8 mouse cellular contexts compared by ENCODE assay signal in the genomic region with DNA sequence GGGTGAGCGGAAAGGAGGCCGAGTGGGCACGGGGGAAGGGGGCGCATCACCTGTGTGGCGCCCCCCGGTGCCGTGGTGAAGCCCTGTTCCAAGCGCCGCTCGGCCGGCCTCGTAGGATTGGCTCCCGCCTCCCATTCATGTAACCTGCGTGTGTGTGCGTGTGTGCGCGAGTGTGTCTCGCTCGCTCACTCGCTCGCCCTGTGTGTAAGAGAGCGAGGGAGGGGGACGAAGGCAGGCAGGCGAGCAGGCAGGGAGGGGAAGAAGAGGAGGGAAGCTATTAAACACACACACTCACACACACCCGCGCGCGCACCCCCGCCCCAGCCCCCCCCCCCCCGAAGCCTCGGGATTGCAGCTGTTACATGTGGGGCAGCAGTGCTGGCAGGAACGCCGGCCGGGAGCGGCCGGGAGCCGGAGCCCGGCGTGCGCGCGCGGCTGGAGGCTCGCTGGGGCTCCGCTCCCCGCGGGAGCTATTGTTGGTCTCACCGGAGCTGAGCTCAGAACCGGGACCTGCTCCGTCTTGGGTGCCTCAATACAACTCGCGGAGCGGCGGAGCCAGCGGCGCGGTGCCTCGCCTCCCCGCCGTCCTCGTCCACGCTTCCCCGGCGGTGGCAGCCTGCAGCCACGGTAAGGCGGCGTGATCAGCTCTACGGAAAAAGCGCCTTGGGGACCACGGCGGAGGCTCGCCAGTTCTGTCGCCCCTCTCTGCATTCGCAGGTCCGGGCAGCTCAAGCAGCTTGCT. TPM values are rescaled to one million over a fixed set of nuclear protein-coding genes. Genes with fewer than 3 reads are reported as not detected.
A peak's percentile ranks its signal among the peaks of the same experiment; 100 is the strongest.
DNase-seq lines count a peak whose midpoint lies in the region; ATAC-seq and TF ChIP-seq lines count a peak whose summit lies in the region.

No protein-coding gene starts in this region.

- H3K4me3 ChIP-seq in ES-Bruce4 (ENCODE audit: low read depth, low read length) = peak overlapping the region; percentile 72
- peak overlapping the region; percentile 73 for H3K4me3 ChIP-seq in embryonic facial prominence, embryonic 13.5 days

- peak overlapping the region; percentile 92 for H3K9ac ChIP-seq in ES-Bruce4 (ENCODE audit: low read depth, poor library complexity, severe bottlenecking)
- peak overlapping the region; percentile 90 for H3K9ac ChIP-seq in embryonic facial prominence, embryonic 13.5 days

- peak overlapping the region; percentile 94 for H3K4me2 ChIP-seq in embryonic facial prominence, embryonic 13.5 days

- TF ChIP-seq POLR2A in ES-Bruce4 (IDR thresholded peaks at IDR 0.05; ENCODE audit: insufficient read depth, low read length) = no peak

- peak; percentile 66 for ATAC-seq in embryonic facial prominence, embryonic 13.5 days (ENCODE audit: insufficient number of reproducible peaks, insufficient read depth, low FRiP score, low TSS enrichment, low read depth)
- peak; percentile 4 to 14; a peak in 1 of 4 replicates for ATAC-seq in hematopoietic stem cell, adult 5-6 weeks (replicated peaks in 1 of 2; ENCODE audit: insufficient read depth in 1 of 2, low FRiP score in 2 of 2, low TSS enrichment in 1 of 2, low read depth in 1 of 2, poor library complexity in 2 of 2, severe bottlenecking in 2 of 2)

- H3K36me3 ChIP-seq in ES-Bruce4 (ENCODE audit: control insufficient read depth, insufficient read depth, low read length, poor library complexity, severe bottlenecking) = no peaks in the 10 kb centered on the region
- H3K36me3 ChIP-seq in embryonic facial prominence, embryonic 13.5 days = no peaks in the 10 kb centered on the region

- TF ChIP-seq EP300 in ES-Bruce4 (IDR thresholded peaks at IDR 0.05; ENCODE audit: insufficient read depth, low read depth, low read length) = no peak

- no peaks in the 10 kb centered on the region for H3K27me3 ChIP-seq in ES-Bruce4 (ENCODE audit: control insufficient read depth, insufficient read depth, low read length, poor library complexity, severe bottlenecking)
- H3K27me3 ChIP-seq in embryonic facial prominence, embryonic 13.5 days = 0 out of 2 replicates have a peak, but pooled peaks cover 8% of the 10 kb centered on the region

- H3K27ac ChIP-seq in ES-Bruce4 (ENCODE audit: insufficient read depth, low read length) = no peak overlapping the region
- peak overlapping the region; percentile 89 for H3K27ac ChIP-seq in embryonic facial prominence, embryonic 13.5 days

- peak; percentile 38 to 47 for DNase-seq in adrenal gland, adult 18-20 months (ENCODE audit: low spot score in 2 of 2)
- DNase-seq in layer of hippocampus, postnatal 10 days (ENCODE audit: low spot score in 2 of 2) = peak; percentile 51 to 65
- peak; percentile 36 for DNase-seq in lung, postnatal 10 days
- peak; percentile 58 to 65 for DNase-seq in right cerebral cortex, postnatal 36 days (ENCODE audit: low spot score in 2 of 2)
- no peak for DNase-seq in gastrocnemius, adult 8-10 months (ENCODE audit: low spot score in 2 of 2)

- H3K4me1 ChIP-seq in ES-Bruce4 (ENCODE audit: control insufficient read depth, insufficient read depth, low read length) = no peaks in the 10 kb centered on the region
- H3K4me1 ChIP-seq in embryonic facial prominence, embryonic 13.5 days = peaks cover 23% of the 10 kb centered on the region

- under 1% methylated on average over 70 of the region's 75 CpGs for WGBS in embryonic facial prominence, embryonic 13.5 days

- peak; percentile 10 for TF ChIP-seq CTCF in ES-Bruce4 (IDR thresholded peaks at IDR 0.05; ENCODE audit: low read depth, low read length)

- peaks cover 8% of the 10 kb centered on the region for H3K9me3 ChIP-seq in ES-Bruce4 (replicated peaks; ENCODE audit: control insufficient read depth, insufficient read depth, low read length, poor library complexity, severe bottlenecking)
- no peaks in the 10 kb centered on the region for H3K9me3 ChIP-seq in embryonic facial prominence, embryonic 13.5 days

RNA-seq across cellular contexts. Expression of gene Tenm4, which starts 38.9 kb away (rescaled TPM):
- 4.6 and 4.8 TPM in 2 replicates for polyA plus RNA-seq in ES-Bruce4 (2011; ENCODE audit: insufficient read depth, insufficient read length, low read depth, missing spikeins)
- 10 to 100 TPM; 11.8 to 27.2 TPM for total RNA-seq in adrenal gland, adult 18-20 months (2021)
- polyA plus RNA-seq in embryonic facial prominence, embryonic 13.5 days (2015; fragmentation: Nextera tagmentation; extraction: Ambion mirVana) = 45.6 and 56.3 TPM in 2 replicates
- total RNA-seq in hematopoietic stem cell, adult 5-6 weeks (2017) = 0.38 TPM in 1 of 2 replicates, not detected in the other
- total RNA-seq in layer of hippocampus, postnatal 10 days (2021) = 100 to 1,000 TPM; 130 to 149 TPM
- total RNA-seq in gastrocnemius, adult 8-10 months (2022) = 1 to 10 TPM in 3 of 4 experiments, under 1 TPM in 1; 0.77 to 2.5 (median 2.0) TPM

Comparison
In these comparisons a context has a peak if more than half of its experiments do, and no peak if none do; other contexts are left out.
1. DNase-seq: peak in adrenal gland, adult 18-20 months (2 of 2), layer of hippocampus, postnatal 10 days (2 of 2), lung, postnatal 10 days (single experiment) and right cerebral cortex, postnatal 36 days (2 of 2); none in gastrocnemius, adult 8-10 months (0 of 2).
2. RNA of gene Tenm4, which starts 38.9 kb away (total RNA-seq): 130 to 149 TPM in layer of hippocampus, postnatal 10 days; 11.8 to 27.2 TPM in adrenal gland, adult 18-20 months, 0.77 to 2.5 TPM in gastrocnemius, adult 8-10 months and 0.38 TPM in hematopoietic stem cell, adult 5-6 weeks; every median in the first group is over 4 times any median in the second.